ENCODE assay signal across 23 mouse cellular contexts in genomic region chr2:132203186-132203585, GRCm38 (mm10). TPM values are rescaled to one million over a fixed set of nuclear protein-coding genes. Genes with fewer than 3 reads are reported as not detected.
DNase-seq lines count a peak whose midpoint lies in the region; ATAC-seq and TF ChIP-seq lines count a peak whose summit lies in the region.
"Had no signal": no experiment of that assay in that cellular context is flagged by ENCODE, and none has a peak within 500 bp of the region (broad histone marks: within the 10 kb centered on the region; RNA-seq: fewer than 3 reads in every experiment).

No protein-coding gene starts in this region.

- no peak overlapping the region for H3K4me3 ChIP-seq in intestine, embryonic 15.5 days (replicated peaks)
- no peak overlapping the region for H3K4me3 ChIP-seq in intestine, postnatal 0 days (ENCODE audit: low read depth, low read length)
- H3K4me3 ChIP-seq in small intestine, adult 2 months (ENCODE audit: low read depth, low read length): no peak overlapping the region
- no peak overlapping the region for H3K4me3 ChIP-seq in midbrain, embryonic 15.5 days
- H3K4me3 ChIP-seq: forebrain, embryonic 10.5 days; forebrain, embryonic 13.5 days; heart, adult 2 months; heart, embryonic 10.5 days; heart, embryonic 13.5 days had no signal

- H3K4me2 ChIP-seq in intestine, embryonic 15.5 days (replicated peaks): no peak overlapping the region
- no peak overlapping the region for H3K4me2 ChIP-seq in intestine, postnatal 0 days (replicated peaks; ENCODE audit: low read depth)
- H3K4me2 ChIP-seq in midbrain, embryonic 15.5 days: no peak overlapping the region
- H3K4me2 ChIP-seq: forebrain, embryonic 13.5 days; heart, embryonic 13.5 days; hindbrain, embryonic 14.5 days had no signal

- H3K4me1 ChIP-seq in intestine, embryonic 15.5 days (replicated peaks): no peaks in the 10 kb centered on the region
- peaks cover 5% of the 10 kb centered on the region; the same call in 1 of the 2 replicates for H3K4me1 ChIP-seq in intestine, postnatal 0 days (replicated peaks; ENCODE audit: control insufficient read depth, insufficient read depth, low read length)
- peaks cover 21% of the 10 kb centered on the region; the same call in 1 of the 2 replicates for H3K4me1 ChIP-seq in small intestine, adult 2 months (ENCODE audit: control insufficient read depth, insufficient read depth, insufficient read length, low read length)
- no peaks in the 10 kb centered on the region for H3K4me1 ChIP-seq in midbrain, embryonic 15.5 days
- H3K4me1 ChIP-seq: forebrain, embryonic 13.5 days; heart, embryonic 10.5 days had no signal

- H3K9me3 ChIP-seq in intestine, embryonic 15.5 days: no peaks in the 10 kb centered on the region
- no peaks in the 10 kb centered on the region for H3K9me3 ChIP-seq in intestine, postnatal 0 days (ENCODE audit: control insufficient read depth)
- no peaks in the 10 kb centered on the region for H3K9me3 ChIP-seq in midbrain, embryonic 15.5 days
- H3K9me3 ChIP-seq: forebrain, embryonic 10.5 days; forebrain, embryonic 13.5 days; heart, embryonic 10.5 days; heart, embryonic 13.5 days had no signal

- no peak overlapping the region for H3K9ac ChIP-seq in intestine, embryonic 15.5 days
- no peak overlapping the region for H3K9ac ChIP-seq in intestine, postnatal 0 days (ENCODE audit: low read depth, low read length)
- H3K9ac ChIP-seq in midbrain, embryonic 15.5 days: no peak overlapping the region
- H3K9ac ChIP-seq: forebrain, embryonic 13.5 days; heart, embryonic 13.5 days; hindbrain, embryonic 14.5 days had no signal

- no peak for TF ChIP-seq CTCF in intestine, postnatal 0 days (IDR thresholded peaks at IDR 0.05; ENCODE audit: low read depth)
- TF ChIP-seq CTCF in small intestine, adult 2 months (IDR thresholded peaks at IDR 0.05; ENCODE audit: extremely low read depth, insufficient read length, insufficient replicate concordance, low read depth, low read length): no peak

- peak; percentile 63 for ATAC-seq in intestine, embryonic 15.5 days
- peak; percentile 57 for ATAC-seq in intestine, postnatal 0 days
- ATAC-seq in midbrain, embryonic 15.5 days (replicated peaks): no peak
- ATAC-seq: CD4-positive, CD25-positive, alpha-beta regulatory T cell, adult 4 months; forebrain, embryonic 13.5 days; forebrain, embryonic 16.5 days had no signal

- no peaks in the 10 kb centered on the region for H3K27me3 ChIP-seq in intestine, embryonic 15.5 days (replicated peaks)
- no peaks in the 10 kb centered on the region for H3K27me3 ChIP-seq in intestine, postnatal 0 days (replicated peaks; ENCODE audit: control insufficient read depth, insufficient read depth, low read length)
- H3K27me3 ChIP-seq in small intestine, adult 2 months (ENCODE audit: control insufficient read depth, insufficient read depth, low read length): no peaks in the 10 kb centered on the region
- no peaks in the 10 kb centered on the region for H3K27me3 ChIP-seq in midbrain, embryonic 15.5 days (replicated peaks)
- H3K27me3 ChIP-seq: forebrain, embryonic 13.5 days; heart, embryonic 13.5 days had no signal

- no peak overlapping the region for H3K27ac ChIP-seq in intestine, embryonic 15.5 days
- H3K27ac ChIP-seq in intestine, postnatal 0 days (ENCODE audit: low read depth, low read length): peak overlapping the region; percentile 54; the same call in 1 of the 2 replicates
- H3K27ac ChIP-seq in small intestine, adult 2 months (ENCODE audit: insufficient read depth, low read depth, low read length): peak overlapping the region; percentile 74
- no peak overlapping the region for H3K27ac ChIP-seq in midbrain, embryonic 15.5 days
- H3K27ac ChIP-seq: forebrain, embryonic 10.5 days; forebrain, embryonic 13.5 days; heart, adult 2 months; heart, embryonic 10.5 days; heart, embryonic 13.5 days; hindbrain, embryonic 14.5 days had no signal

- TF ChIP-seq POLR2A in small intestine, adult 2 months (IDR thresholded peaks at IDR 0.05; ENCODE audit: low read depth, low read length): no peak

- no peaks in the 10 kb centered on the region for H3K36me3 ChIP-seq in intestine, embryonic 15.5 days
- H3K36me3 ChIP-seq in intestine, postnatal 0 days (ENCODE audit: control insufficient read depth, insufficient read depth): no peaks in the 10 kb centered on the region
- H3K36me3 ChIP-seq in small intestine, adult 2 months (ENCODE audit: control insufficient read depth, insufficient read depth, low read length): no peaks in the 10 kb centered on the region
- H3K36me3 ChIP-seq in midbrain, embryonic 15.5 days (replicated peaks): no peaks in the 10 kb centered on the region
- H3K36me3 ChIP-seq: forebrain, embryonic 10.5 days; heart, embryonic 10.5 days; heart, embryonic 13.5 days had no signal

- 44% methylated on average over 3 of the region's 3 CpGs for WGBS in intestine, embryonic 15.5 days
- 33% methylated on average over 3 of the region's 3 CpGs for WGBS in intestine, postnatal 0 days
- 27% methylated on average over 3 of the region's 3 CpGs for WGBS in small intestine, adult 2 months
- WGBS in midbrain, embryonic 15.5 days: 76% methylated on average over 3 of the region's 3 CpGs

- no peak for DNase-seq in layer of hippocampus, adult 18-20 months (ENCODE audit: low spot score in 2 of 2)
- DNase-seq in spleen, adult 18-20 months: no peak
- DNase-seq: cerebellum, adult 11 months; cerebellum, adult 8-10 months; cerebellum, postnatal 10 days; cerebellum, postnatal 36 days; embryo, embryonic 11 days; gastrocnemius, postnatal 10 days; gastrocnemius, postnatal 36 days; heart, adult 2 months; heart, postnatal 14 days; heart, postnatal 4 days had no signal

RNA-seq across cellular contexts. Expression of gene Tmem230, which starts 44.4 kb away (rescaled TPM):
- polyA plus RNA-seq in intestine, embryonic 15.5 days (2015; fragmentation: Nextera tagmentation; extraction: Ambion mirVana): 42.5 and 43.3 TPM in 2 replicates
- 31.2 and 34.3 TPM in 2 replicates for polyA plus RNA-seq in intestine, postnatal 0 days (2015; fragmentation: Nextera tagmentation; extraction: Ambion mirVana)
- 112 and 227 TPM in 2 replicates for polyA plus RNA-seq in small intestine, adult 2 months (2012; rRNA removed)
- 42.9 and 48.0 TPM in 2 replicates for polyA plus RNA-seq in midbrain, embryonic 15.5 days (2015; fragmentation: Nextera tagmentation; extraction: Ambion mirVana)
- 10 to 100 TPM; 32.8 to 32.9 TPM for total RNA-seq in layer of hippocampus, adult 18-20 months (2021)

RNA-seq across cellular contexts. Expression of gene Pcna, which starts 49.9 kb away (rescaled TPM):
- polyA plus RNA-seq in intestine, embryonic 15.5 days (2015; fragmentation: Nextera tagmentation; extraction: Ambion mirVana): 247 and 259 TPM in 2 replicates
- 105 and 106 TPM in 2 replicates for polyA plus RNA-seq in intestine, postnatal 0 days (2015; fragmentation: Nextera tagmentation; extraction: Ambion mirVana)
- polyA plus RNA-seq in small intestine, adult 2 months (2012; rRNA removed): 32.6 and 54.9 TPM in 2 replicates
- polyA plus RNA-seq in midbrain, embryonic 15.5 days (2015; fragmentation: Nextera tagmentation; extraction: Ambion mirVana): 92.3 and 96.8 TPM in 2 replicates
- total RNA-seq in layer of hippocampus, adult 18-20 months (2021): 10 to 100 TPM; 48.3 to 49.3 TPM

RNA-seq across cellular contexts. Expression of gene Slc23a2, which starts 58.3 kb away (rescaled TPM):
- polyA plus RNA-seq in intestine, embryonic 15.5 days (2015; fragmentation: Nextera tagmentation; extraction: Ambion mirVana): 12.8 and 13.0 TPM in 2 replicates
- polyA plus RNA-seq in intestine, postnatal 0 days (2015; fragmentation: Nextera tagmentation; extraction: Ambion mirVana): 6.7 and 8.9 TPM in 2 replicates
- polyA plus RNA-seq in small intestine, adult 2 months (2012; rRNA removed): 16.9 and 18.5 TPM in 2 replicates
- polyA plus RNA-seq in midbrain, embryonic 15.5 days (2015; fragmentation: Nextera tagmentation; extraction: Ambion mirVana): 36.3 TPM in 2 replicates
- 100 to 1,000 TPM in 1 of 2 experiments, 10 to 100 TPM in 1; 96.8 to 103 TPM for total RNA-seq in layer of hippocampus, adult 18-20 months (2021)

RNA-seq across cellular contexts. Expression of gene Cds2, which starts 59.8 kb away (rescaled TPM):
- 19.9 and 25.1 TPM in 2 replicates for polyA plus RNA-seq in intestine, embryonic 15.5 days (2015; fragmentation: Nextera tagmentation; extraction: Ambion mirVana)
- polyA plus RNA-seq in intestine, postnatal 0 days (2015; fragmentation: Nextera tagmentation; extraction: Ambion mirVana): 16.2 and 17.3 TPM in 2 replicates
- polyA plus RNA-seq in small intestine, adult 2 months (2012; rRNA removed): 9.6 and 21.2 TPM in 2 replicates
- 41.7 and 41.8 TPM in 2 replicates for polyA plus RNA-seq in midbrain, embryonic 15.5 days (2015; fragmentation: Nextera tagmentation; extraction: Ambion mirVana)
- total RNA-seq in layer of hippocampus, adult 18-20 months (2021): 100 to 1,000 TPM; 276 to 284 TPM

Comparison
In these comparisons a context has a peak if more than half of its experiments do, and no peak if none do; other contexts are left out.
1. H3K27ac ChIP-seq: peak in intestine, postnatal 0 days (single experiment) and small intestine, adult 2 months (single experiment); none in intestine, embryonic 15.5 days (single experiment) and midbrain, embryonic 15.5 days (single experiment).